Mouse (Mus musculus) layer of hippocampus, postnatal 14 days (tissue): ENCODE data around the gene Msl2. TPM values are rescaled to one million over a fixed set of nuclear protein-coding genes. Genes with fewer than 3 reads are reported as not detected.

Experiments
- DNase-seq, 2 experiments: peaks; one replicate each; pipeline ENCODE4 v3.0.0; 2021 to 2022; ENCODE audit warnings: low spot score in 2 of 2, mixed read lengths in 1 of 2
- total RNA-seq, 2 experiments: library from RNA; stranded (reverse); gene quantifications; 2 replicates each; pipeline ENCODE4 v1.2.3; 2021

Msl2 gene
- total RNA-seq, 2 experiments from 2014 or later, result 55.4 to 55.7 TPM

- DNase-seq, result peak; percentile 98 to 99
These were observed 587 bp upstream of the Msl2 start for GRCm38 (mm10) chr9:101073041-101073986.

GRCm38 (mm10) chr9:101074332-101075021, 576 bp downstream of the Msl2 start:
- DNase-seq, result peak; percentile 78 to 83

- no peak for DNase-seq
These were observed 1.2 kb downstream of the Msl2 start for GRCm38 (mm10) chr9:101075091-101075581.

GRCm38 (mm10) chr9:101075694-101076093, 1.8 kb downstream of the Msl2 start:
- DNase-seq, result no peak

GRCm38 (mm10) chr9:101076095-101076875, 2.4 kb downstream of the Msl2 start:
- no peak for DNase-seq

GRCm38 (mm10) chr9:101077486-101077885, 3.6 kb downstream of the Msl2 start:
- DNase-seq, result no peak

- no peak for DNase-seq
These were observed 4.7 kb downstream of the Msl2 start for GRCm38 (mm10) chr9:101078579-101078978.

GRCm38 (mm10) chr9:101080046-101080685, 6.3 kb downstream of the Msl2 start:
- DNase-seq, result no peak

GRCm38 (mm10) chr9:101083728-101084127, 9.8 kb downstream of the Msl2 start:
- DNase-seq, result peak in 1 of 2 experiments; percentile 57

GRCm38 (mm10) chr9:101095425-101095824, 21.5 kb downstream of the Msl2 start:
- no peak for DNase-seq

GRCm38 (mm10) chr9:101096461-101096860, 22.6 kb downstream of the Msl2 start:
- no peak for DNase-seq

GRCm38 (mm10) chr9:101097542-101097941, 23.6 kb downstream of the Msl2 start:
- no peak for DNase-seq

GRCm38 (mm10) chr9:101099445-101099844, 25.5 kb downstream of the Msl2 start:
- no peak for DNase-seq

- no peak for DNase-seq
These were observed 26.3 kb downstream of the Msl2 start for GRCm38 (mm10) chr9:101100163-101100562.

- no peak for DNase-seq
These were observed 27.6 kb downstream of the Msl2 start for GRCm38 (mm10) chr9:101101547-101101946.

- no peak for DNase-seq
These were observed 28.4 kb downstream of the Msl2 start for GRCm38 (mm10) chr9:101102288-101102687.

- DNase-seq, result no peak
These were observed 31.0 kb downstream of the Msl2 start for GRCm38 (mm10) chr9:101104931-101105330.

- no peak for DNase-seq
These were observed 31.8 kb downstream of the Msl2 start for GRCm38 (mm10) chr9:101105735-101106134.

- DNase-seq, result no peak
These were observed 33.5 kb downstream of the Msl2 start for GRCm38 (mm10) chr9:101107386-101107785.

GRCm38 (mm10) chr9:101110013-101110412, 36.1 kb downstream of the Msl2 start:
- no peak for DNase-seq

- DNase-seq, result no peak
These were observed 39.4 kb downstream of the Msl2 start for GRCm38 (mm10) chr9:101113317-101113716.
